Mouse (Mus musculus) spleen, postnatal 14 days (tissue): ENCODE data around the gene Dhx15.

Experiments
- DNase-seq, 2 experiments: peaks; one replicate each; pipeline ENCODE4 v3.0.0; 2021 to 2022; ENCODE audit warnings: low spot score in 2 of 2

Dhx15 gene

GRCm38 (mm10) chr5:52145684-52146083, 44.6 kb downstream of the Dhx15 start:
- no peak for DNase-seq

GRCm38 (mm10) chr5:52141936-52142335, 48.4 kb downstream of the Dhx15 start:
- DNase-seq, result no peak

DNA sequence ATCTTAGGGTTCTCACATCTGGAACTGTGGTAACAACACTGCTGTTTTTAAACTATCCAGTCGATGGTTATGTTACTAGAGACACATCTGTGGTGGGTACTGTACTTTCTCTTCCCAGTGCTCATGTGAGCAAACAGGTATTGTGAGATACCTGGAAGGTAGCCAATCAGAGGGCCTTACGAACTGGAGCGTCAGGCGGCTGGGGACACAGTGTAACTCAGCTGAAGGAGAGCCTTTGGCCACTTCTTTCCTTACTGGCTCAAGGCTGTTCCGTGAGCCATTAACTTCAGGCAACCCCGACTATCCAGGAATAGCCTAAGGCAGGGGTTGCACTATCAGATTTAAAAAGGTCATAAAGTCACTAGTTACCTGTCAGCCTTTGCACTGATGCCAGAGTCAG, 51.5 kb downstream of the Dhx15 start:
- no peak for DNase-seq

GRCm38 (mm10) chr5:52138134-52138533, 52.2 kb downstream of the Dhx15 start:
- no peak for DNase-seq

GRCm38 (mm10) chr5:52135460-52136141, 54.7 kb downstream of the Dhx15 start:
- no peak for DNase-seq

- DNase-seq, result no peak
These were observed 57.5 kb downstream of the Dhx15 start for GRCm38 (mm10) chr5:52132840-52133239.

DNA sequence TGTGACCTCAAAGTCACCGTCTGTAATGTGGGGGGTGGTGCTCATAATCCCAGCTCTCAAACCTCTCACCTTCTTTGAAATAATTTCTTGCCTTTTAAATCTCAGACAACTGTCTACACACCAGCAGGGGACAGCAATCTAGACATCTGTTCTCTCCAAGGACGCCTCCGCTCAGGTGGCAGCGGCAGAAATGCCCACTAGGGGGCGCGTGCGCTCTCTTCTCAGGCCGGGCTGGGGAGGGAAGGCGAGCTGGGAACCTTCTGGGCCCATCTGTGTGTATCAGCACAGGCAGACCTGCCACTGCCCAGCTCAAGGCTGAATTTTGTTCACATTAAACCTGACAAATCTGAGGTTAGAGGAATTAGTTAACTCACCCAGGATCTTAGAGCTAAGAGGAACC, 58.2 kb downstream of the Dhx15 start:
- peak in 1 of 2 experiments; percentile 29 for DNase-seq

- no peak for DNase-seq
These were observed 58.9 kb downstream of the Dhx15 start for GRCm38 (mm10) chr5:52131389-52131788.

DNA sequence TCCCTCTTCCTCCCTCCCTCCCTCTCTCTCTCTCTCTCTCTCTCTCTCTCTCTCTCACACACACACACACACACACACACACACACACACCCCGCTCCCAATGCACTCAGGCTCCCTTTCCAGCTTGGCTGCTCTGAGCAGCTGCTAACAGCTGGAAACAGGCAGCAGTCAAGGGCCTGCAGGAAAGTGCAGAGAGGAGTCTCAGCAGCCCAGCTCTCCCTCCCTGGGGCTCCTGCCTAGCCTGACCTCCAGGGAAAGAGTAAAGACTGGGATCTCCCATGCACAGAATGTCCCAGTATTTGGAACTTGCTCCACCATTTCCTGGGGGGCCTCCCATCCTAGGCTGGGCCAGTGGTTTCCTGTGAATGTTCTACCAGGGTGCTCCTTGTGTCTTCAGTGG, 59.8 kb downstream of the Dhx15 start:
- DNase-seq, result no peak

GRCm38 (mm10) chr5:52126263-52126662, 64.1 kb downstream of the Dhx15 start:
- DNase-seq, result no peak

DNA sequence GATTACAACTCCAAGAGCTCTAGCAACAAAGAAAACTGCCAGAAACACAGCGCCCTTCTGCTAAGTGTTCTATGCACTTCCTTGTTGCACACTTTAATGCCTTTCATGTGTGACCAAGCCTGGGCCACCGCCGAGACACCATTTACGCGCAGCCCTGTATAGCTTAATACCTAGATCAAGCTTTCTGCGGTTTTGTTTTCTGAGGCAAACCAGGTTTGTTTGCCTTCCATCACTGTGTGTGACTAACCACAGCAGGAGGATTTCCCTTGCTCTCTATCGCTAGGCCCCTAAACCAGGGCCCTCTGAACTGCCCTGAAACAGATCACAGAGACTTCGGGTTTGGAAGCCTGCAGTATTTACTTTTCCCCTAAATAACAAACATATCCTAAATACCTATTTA, 64.5 kb downstream of the Dhx15 start:
- no peak for DNase-seq

- no peak for DNase-seq
These were observed 68.2 kb downstream of the Dhx15 start for GRCm38 (mm10) chr5:52122146-52122545.

DNA sequence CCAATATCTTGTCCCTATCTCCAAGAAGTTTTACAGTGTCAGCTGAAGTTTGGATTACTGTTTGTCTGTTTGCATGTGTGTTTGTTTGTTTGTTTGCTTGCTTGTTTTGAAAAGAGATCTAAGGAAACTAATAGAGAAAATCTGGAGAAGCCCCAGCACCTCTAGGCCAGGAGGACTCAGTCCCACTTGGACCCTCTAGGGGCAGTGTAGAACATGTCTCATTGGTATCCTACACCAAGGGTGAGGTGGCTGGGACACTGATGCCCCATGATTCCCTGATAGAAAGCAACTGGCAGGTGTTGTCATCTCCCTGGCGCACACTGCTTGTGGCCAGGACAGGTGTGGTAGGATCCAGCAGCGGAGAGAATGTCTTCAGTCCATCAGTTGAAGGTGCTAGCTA, 70.5 kb downstream of the Dhx15 start:
- DNase-seq, result no peak

DNA sequence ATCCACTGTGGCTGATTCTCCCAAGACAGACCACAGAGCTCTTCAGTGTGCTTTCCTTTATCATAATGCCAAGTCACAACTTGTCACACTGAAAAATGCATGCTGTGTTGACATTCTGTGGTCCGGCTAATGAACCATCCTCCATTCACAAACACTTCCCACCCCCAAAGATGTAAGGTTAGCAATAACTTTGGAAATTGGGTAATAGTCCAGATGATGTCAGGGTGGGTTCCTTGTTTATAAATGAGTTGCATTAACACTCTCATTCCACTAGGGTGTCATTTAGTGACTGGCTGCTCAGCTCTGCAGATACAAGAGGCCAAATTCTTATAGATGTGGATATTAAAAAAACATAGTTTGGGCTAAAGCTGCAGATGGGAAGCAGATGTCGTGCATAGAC, 71.1 kb downstream of the Dhx15 start:
- no peak for DNase-seq

DNA sequence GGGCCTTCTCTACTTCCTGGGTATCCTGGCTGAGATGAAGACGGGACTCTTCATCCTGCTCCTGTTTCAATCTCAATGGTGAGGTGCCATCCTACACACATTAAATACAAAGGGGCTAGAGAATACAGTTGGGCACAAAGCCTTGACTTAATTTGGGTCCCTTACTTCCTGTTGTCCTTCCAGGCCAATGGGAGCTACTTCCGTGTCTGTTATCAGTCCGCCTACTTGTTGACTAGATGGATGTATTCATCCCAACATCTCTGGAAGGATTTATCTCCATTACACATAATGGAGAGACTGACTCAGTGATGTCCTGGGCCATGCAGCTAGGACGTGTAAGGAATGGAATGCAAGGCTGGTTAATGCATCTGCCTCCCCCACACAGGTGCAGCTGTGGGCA, 72.5 kb downstream of the Dhx15 start:
- no peak for DNase-seq

- DNase-seq, result no peak
These were observed 73.9 kb downstream of the Dhx15 start for GRCm38 (mm10) chr5:52116404-52116803.

DNA sequence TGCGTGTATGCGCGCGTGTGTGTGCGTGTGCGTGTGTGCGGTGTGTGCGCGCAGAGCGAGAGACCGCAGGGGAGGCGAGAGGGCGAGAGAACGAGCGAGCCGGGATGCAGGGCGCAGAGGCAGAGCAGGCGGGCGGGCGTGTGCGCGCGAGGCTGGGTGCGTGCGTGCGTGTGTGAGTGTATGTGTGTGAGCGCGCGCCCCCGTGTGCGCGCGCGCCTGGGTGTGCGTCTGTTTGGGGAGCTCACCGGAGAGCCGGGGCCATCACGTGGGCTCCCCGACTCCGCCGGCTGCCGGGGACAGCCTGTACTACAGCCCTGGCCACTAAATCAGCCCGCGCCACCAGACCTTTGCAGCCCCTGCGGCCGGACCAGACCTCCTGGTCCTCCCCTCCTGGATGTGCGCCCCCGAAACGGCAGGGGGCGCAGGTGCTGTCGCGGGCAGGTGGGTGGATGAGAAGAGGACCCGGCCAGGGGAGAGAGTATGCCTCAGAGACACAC, 74.4 kb downstream of the Dhx15 start:
- peak in 1 of 2 experiments; percentile 21 for DNase-seq

GRCm38 (mm10) chr5:52114751-52115451, 75.4 kb downstream of the Dhx15 start:
- DNase-seq, result no peak

DNA sequence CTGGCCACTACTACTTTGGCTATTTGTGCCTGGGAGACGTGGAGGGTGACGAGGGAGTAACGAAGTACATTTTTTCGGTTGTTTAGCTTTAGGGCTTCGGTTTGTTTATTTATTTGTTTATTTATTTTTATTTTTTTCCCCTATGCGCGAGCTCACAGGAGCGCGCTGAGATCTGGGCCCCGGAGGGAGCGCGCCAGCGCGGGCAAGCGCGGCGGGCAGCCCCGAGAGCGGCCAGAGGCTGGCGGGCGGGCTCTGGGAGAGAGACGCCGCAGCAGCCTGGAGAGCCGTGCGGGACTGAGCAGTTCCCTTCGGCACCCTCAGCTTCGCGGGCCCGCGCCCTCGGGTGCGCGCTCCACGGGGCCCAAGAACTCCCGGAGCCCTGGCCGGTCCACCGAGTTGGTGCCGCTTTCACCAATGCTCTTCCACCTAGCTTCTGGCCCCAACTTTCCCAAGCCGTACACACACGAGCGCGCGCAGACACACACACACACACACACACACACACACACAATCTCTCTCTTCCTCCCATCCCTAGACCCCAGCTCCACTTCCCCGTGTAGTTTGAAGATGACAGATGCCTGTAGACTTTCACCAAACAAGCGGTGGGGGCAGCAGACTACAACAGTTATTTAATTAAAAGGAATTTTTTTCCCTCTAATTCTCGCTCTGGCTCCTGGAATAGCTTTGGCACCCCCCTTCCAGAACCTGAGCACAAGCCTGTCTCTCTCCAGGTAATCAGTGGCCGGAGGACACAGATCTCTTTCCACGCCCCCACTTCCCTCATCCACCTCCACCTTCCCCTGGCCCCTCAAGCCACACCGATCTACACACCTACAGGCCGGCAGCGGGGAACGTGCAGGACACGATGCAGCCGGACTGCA, 76.2 kb downstream of the Dhx15 start:
- no peak for DNase-seq

GRCm38 (mm10) chr5:52112953-52113841, 77.1 kb downstream of the Dhx15 start:
- DNase-seq, result no peak

DNA sequence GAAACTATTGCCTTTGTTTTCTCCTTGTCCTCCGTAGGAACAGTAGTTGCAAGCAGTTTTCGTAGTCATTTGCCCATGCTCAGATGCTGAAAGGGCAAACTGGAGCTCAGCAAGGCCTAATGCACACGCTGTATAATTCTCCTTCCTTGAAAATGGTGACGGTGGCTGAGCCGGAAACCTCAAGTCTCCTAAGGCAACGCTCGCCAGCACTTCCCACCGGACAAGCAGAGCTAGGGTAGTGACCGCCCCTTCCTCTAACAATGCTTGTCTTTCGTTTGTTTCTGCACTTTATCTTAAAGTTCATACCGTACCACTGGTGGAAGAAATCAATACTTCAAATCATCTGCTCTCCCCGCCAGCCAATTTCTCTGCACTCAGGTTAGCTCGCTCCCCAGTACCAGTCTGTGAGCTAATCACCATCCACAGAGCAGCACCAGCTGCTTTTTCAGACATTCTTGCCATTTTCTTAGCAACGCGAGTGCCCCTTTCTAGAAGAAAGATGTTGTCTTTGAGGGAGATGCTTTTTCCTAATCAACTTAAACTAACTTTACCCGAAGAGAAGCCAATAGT, 78.0 kb downstream of the Dhx15 start:
- DNase-seq, result no peak
